Mouse (Mus musculus): Measurements from ENCODE around the gene F3. TPM values are rescaled to one million over a fixed set of nuclear protein-coding genes. Genes with fewer than 3 reads are reported as not detected.

The F3 gene
- total RNA-seq, 2 experiments from 2014 or later: 4.3 to 6.1 TPM

- DNase-seq: no peak
These were observed 16.2 kb upstream of the F3 start for GRCm38 (mm10) chr3:121707106-121707505.

DNA sequence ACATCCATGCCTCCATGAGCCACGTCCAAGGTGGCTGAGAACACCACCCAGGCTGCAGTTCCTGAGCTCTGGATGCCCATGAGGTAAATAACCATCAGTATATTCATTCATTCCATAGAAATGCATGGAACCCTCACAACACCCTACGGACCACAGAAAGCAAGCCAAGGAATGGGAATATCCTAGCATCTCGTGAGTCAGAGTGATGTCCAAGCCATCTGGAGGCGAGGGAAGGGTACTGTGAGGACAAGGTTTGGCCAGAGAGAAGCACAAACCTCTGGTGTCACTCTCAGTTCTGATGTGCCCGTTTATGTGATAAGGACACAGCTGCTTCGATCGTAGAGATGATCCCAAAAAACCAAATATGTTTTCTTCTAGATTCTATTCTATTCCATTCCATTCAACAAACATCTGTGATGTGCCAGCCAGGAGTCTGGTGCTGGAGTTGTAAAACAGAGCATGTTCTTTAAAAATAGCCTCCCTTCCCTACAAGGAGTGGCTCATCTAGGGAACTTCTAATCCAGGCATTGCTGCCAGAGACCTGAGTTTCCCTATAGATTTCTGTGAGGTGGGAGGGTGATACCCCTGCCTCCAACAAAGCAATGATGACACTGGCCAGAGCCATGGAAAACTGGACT is 12.3 kb upstream of the F3 start:
- no peak for DNase-seq

GRCm38 (mm10) chr3:121712222-121712621 is 11.1 kb upstream of the F3 start:
- no peak for DNase-seq

DNA sequence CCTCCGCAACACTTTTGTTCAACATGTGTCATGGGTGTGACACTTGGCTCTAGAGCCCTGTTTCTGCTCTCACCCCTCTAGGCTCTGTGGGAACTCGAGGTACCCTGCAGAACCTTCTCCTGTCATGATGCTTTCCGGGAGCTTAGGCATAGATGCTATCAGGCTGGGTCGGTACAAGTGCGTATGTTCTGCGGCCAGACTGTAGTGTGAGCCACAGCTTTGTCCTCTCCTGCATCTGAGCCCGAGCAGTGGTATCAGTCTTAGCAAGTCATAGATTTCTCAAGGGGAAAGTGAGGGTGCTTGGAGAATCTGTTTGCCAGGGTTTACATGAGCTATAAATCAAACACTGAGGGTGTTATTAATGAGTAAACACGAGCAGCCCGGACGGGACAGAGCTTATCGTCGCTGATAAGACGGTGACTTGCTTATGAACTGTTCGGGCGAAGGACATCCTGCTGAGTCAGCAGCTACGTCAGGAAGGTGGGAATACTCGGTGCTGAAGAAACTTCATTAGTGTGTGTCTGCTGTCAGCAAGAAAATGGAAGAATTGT is 10.1 kb upstream of the F3 start:
- no peak for DNase-seq

GRCm38 (mm10) chr3:121713816-121714215 is 9.5 kb upstream of the F3 start:
- no peak for DNase-seq

GRCm38 (mm10) chr3:121714461-121714860 is 8.9 kb upstream of the F3 start:
- DNase-seq: no peak

- no peak for DNase-seq
These were observed 8.0 kb upstream of the F3 start for GRCm38 (mm10) chr3:121715336-121715735.

DNA sequence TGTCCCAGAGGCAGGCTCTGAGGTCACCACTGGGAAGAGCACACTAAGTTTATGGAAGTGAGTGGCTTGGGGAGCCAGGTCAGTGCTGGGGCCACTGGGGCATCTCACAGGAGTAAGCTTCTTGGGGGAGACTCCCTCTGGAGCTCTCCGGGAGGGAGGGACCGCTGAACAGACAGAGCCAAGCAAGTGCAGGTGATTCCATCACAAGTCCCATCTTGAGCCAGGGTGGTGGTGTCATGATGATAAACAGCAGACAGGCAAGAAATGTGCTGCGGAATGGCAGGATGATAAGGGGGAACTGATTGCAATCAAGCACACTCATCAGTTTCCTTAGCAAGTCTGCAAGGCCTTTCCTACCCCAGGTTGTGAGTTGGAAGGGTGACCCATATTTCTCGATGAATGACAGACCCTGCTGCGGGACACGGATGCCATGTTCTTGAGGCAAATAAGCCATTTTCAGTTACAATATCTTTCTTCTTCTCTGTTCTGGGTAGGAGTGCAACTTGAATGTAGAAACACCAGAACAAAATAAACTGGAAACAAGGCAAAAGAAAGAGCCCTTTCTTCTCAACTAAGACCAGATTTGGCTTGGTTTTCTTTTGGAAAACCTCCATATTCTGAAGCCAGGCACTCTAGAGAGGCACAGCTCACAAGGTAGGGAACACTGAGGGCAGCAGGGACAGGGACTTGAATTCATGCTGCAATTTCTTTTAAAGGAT is 7.4 kb upstream of the F3 start:
- no peak for DNase-seq

DNA sequence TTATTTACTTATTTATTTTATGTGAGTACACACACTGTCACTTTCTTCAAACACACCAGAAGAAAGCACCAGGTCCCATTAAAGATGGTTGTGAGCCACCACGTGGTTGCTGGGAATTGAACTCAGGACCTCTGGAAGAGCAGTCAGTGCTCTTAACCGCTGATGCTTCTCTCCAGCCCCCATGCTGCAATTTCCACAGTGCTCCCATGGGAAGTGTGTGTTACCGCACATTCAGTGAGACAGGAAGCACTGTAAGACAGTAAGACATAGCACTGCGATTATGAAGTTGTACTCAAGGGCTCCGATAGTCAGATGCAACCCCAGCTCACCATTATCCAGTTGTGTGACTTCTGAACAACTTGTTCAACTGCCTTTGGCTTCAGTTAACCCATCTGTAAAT is 6.9 kb upstream of the F3 start:
- DNase-seq: no peak

GRCm38 (mm10) chr3:121718679-121719078 is 4.7 kb upstream of the F3 start:
- no peak for DNase-seq

GRCm38 (mm10) chr3:121719701-121720100 is 3.6 kb upstream of the F3 start:
- no peak for DNase-seq

DNA sequence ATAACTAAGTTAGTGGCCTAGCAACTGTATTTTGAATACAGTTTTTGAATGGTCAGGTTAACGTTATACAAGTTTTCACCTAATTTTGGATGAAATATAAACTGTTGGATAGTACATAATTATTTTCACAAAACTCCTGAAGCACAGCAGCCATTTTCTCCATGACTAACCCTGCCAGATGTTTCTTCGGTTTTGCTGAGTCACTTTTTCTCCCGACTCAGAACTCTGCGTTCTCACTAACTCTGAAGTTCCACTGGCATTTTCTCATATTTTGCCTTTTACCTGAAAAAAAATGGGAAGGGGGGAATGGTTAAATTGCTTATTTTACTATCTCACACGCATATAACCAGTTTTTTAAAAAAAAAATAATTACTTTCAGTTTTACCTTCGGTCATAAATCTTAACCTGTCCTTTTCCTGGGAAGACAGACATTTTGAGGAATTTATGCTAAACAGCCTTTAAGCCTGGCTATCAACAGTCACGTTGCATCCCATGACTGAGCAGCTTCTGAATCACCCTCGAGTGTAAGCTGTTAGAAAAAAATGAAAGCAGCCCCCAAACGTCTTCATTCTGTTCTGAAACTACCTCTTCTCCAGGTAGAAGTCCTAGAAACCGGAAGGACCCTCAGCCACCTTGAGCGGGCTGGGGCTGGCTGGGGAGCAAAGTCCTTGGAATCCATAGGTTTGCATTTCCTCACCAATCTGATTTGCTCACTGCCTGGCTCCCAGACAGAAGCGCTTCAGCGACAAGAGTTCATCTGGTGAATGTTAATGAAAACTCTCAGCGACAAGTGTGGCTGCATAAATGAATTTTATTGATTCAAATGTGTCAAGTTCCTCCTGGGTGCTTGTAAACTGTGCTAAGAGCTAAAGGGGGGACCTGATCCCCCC is 2.3 kb upstream of the F3 start:
- no peak for DNase-seq

DNA sequence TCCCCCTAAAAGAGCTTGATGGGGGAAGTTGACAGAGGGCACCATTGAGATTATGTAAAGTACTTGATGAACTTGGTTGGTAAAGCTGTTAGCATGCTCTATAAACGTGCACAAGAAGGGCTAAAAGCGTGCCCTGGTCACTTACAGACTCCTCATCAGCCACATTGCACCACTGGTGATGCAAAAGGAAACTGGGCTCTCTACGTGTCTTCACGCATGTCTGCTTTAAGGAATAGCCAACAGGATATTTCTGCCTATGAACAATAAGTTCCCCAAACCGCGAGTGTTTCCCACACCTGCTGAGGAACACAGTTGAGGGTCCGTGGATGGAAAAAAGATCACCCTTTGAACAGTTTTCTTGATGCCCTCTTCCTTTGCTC is 1.7 kb upstream of the F3 start:
- DNase-seq: no peak

GRCm38 (mm10) chr3:121723968-121724524 is 709 bp downstream of the F3 start:
- DNase-seq: no peak

GRCm38 (mm10) chr3:121724553-121724952 is 1.2 kb downstream of the F3 start:
- DNase-seq: no peak

DNA sequence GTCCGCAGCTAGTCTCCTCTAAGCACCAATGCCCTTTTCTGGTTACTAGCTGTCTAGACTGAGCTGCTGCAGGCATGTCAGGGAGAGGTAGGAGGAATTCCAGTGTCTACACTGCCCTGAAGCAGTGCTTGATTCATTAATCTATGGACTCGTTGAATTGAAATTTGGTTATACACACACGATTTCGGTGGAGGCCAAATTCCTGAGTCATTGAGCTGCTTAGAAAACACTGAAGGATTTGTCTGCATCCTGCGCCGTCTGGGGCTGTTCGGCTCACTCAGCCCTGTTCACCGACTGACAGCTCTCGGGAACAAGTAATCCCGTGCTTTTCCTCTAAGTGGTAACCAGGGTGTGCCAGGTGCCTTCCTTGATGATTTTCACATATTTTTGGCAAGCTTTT is 2.3 kb downstream of the F3 start:
- no peak for DNase-seq

DNA sequence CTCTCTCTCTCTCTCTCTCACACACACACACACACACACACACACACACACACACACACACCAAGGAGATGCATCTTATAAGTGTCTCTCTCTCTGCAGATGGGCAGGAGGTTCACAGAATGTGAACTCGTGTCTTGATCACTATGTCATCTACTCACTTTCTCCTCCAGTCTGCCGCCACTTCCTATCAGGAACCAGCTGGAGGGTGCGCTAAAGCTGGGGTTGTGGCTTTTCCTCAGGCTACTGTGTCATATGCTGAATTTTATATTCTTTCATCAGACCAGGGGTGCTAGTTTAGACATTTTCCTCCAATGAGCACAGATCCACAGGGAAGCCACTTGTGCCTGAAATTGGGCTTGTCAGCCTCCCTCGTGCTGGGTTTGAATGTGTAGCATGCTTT is 6.3 kb downstream of the F3 start:
- DNase-seq: no peak

DNA sequence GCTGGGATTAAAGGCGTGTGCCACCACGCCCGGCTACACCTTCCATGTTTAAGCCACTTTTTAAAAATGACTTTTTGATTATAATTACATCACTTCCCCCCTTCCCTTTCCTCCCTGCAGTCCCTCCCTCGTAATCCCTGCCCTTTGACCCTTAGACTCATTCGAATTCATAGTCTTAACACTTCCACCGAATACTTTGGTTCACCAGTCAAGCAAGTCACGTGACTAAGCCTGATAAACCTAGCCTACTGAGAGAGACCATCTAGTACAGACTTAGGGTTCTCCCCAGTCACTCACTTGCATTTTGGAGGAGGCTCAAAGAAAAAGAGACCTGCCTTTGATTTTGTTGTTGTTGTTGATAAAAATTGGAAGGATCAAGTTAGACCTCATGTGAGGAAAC is 12.2 kb downstream of the F3 start:
- DNase-seq: no peak

DNA sequence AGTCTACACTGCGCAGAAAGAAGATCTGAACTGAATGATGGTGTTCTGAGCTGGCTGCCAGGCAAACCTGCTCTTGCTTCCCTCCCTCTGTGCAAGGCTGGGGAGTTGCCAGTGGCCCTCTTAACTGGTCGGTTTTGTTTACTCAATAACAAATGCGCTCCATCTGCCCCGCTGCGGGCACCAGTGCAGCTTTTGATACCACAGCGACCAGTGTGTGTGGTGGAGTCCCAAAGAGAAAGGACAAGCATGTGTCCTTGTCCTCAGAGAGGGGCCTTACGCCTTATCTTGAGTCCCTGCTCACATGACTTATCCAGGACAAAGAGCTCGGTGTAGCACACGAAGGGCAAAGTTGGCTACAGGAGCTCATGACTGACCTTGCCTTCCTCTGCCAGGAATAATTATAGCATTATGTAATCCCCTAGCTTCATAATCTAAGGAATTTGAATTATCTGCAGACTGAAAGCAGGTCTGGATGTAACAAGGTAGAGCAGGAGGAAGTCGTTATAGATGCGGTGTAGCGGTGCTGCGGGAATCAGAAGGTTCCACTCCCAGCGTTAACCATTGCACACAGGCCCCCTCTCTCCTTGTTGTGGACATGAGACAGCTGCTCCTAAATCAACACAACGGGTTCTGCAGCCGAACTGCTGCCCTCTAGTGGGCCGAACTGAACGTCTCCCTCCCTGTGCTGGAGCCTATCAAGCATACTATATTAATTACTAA is 12.8 kb downstream of the F3 start:
- DNase-seq: peak; percentile 50

GRCm38 (mm10) chr3:121737453-121737852 is 14.1 kb downstream of the F3 start:
- DNase-seq: no peak

DNA sequence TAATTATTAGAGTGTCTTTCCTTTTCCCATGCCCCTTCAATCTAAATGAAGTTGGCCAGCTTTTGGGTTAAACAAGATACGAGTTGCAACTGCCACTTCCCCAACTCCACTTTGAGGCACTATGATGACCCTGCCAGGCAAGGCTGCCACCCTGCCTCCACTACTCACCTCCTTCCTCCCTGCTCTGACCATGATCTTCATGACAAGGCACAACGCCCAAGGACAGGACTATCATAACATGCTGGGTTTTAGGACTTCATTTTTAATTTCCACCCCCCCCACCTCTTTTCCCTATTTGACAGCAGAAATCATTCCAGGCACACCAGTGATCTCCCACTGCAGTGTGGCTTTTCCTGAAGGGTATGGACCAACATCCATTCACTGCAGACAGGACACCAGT is 14.6 kb downstream of the F3 start:
- DNase-seq: no peak
